Mouse (Mus musculus): ENCODE results near the gene B9d2.

The B9d2 gene

GRCm38 (mm10) chr7:25674719-25675300 lies 5.8 kb upstream of the B9d2 start, which contains the start of gene Tmem91:
Tmem91 (minus strand) TSS chr7:25675166.
- no peak for DNase-seq (ENCODE audit: low spot score)

GRCm38 (mm10) chr7:25675405-25675804 lies 5.2 kb upstream of the B9d2 start:
- DNase-seq (ENCODE audit: low spot score): no peak

- DNase-seq (ENCODE audit: low spot score): peak; percentile 81
Measured at GRCm38 (mm10) chr7:25676085-25676781, 4.3 kb upstream of the B9d2 start.

- no peak for DNase-seq (ENCODE audit: low spot score)
Measured at GRCm38 (mm10) chr7:25677013-25677412, 3.6 kb upstream of the B9d2 start.

- no peak for DNase-seq (ENCODE audit: low spot score)
Measured at GRCm38 (mm10) chr7:25679971-25680370, 609 bp upstream of the B9d2 start.

GRCm38 (mm10) chr7:25681341-25682231 lies 1.0 kb downstream of the B9d2 start:
- no peak for DNase-seq (ENCODE audit: low spot score)

- DNase-seq (ENCODE audit: low spot score): no peak
Measured at GRCm38 (mm10) chr7:25683474-25684180, 3.0 kb downstream of the B9d2 start.

- no peak for DNase-seq (ENCODE audit: low spot score)
Measured at GRCm38 (mm10) chr7:25684659-25685058, 4.1 kb downstream of the B9d2 start.

GRCm38 (mm10) chr7:25685926-25686470 lies 5.4 kb downstream of the B9d2 start:
- no peak for DNase-seq (ENCODE audit: low spot score)

GRCm38 (mm10) chr7:25686680-25687531 lies 6.3 kb downstream of the B9d2 start, which contains the start of gene Tgfb1:
Tgfb1 (plus strand) TSS chr7:25687002.
- DNase-seq (ENCODE audit: low spot score): peak; percentile 81

- DNase-seq (ENCODE audit: low spot score): peak; percentile 63
Measured at GRCm38 (mm10) chr7:25687811-25688401, 7.3 kb downstream of the B9d2 start.

- DNase-seq (ENCODE audit: low spot score): peak; percentile 87
Measured at GRCm38 (mm10) chr7:25688810-25689586, 8.4 kb downstream of the B9d2 start.

- DNase-seq (ENCODE audit: low spot score): no peak
Measured at GRCm38 (mm10) chr7:25689603-25690021, 9.0 kb downstream of the B9d2 start.

GRCm38 (mm10) chr7:25690051-25690450 lies 9.5 kb downstream of the B9d2 start:
- no peak for DNase-seq (ENCODE audit: low spot score)

GRCm38 (mm10) chr7:25694104-25694503 lies 13.5 kb downstream of the B9d2 start:
- DNase-seq (ENCODE audit: low spot score): no peak

- no peak for DNase-seq (ENCODE audit: low spot score)
Measured at GRCm38 (mm10) chr7:25699851-25700250, 19.3 kb downstream of the B9d2 start.

GRCm38 (mm10) chr7:25700732-25701131 lies 20.2 kb downstream of the B9d2 start:
- DNase-seq (ENCODE audit: low spot score): no peak

- no peak for DNase-seq (ENCODE audit: low spot score)
Measured at GRCm38 (mm10) chr7:25702350-25702749, 21.8 kb downstream of the B9d2 start.

- peak; percentile 52 for DNase-seq (ENCODE audit: low spot score)
Measured at GRCm38 (mm10) chr7:25703793-25704494, 23.4 kb downstream of the B9d2 start.
